Mouse (Mus musculus): ENCODE data around the gene Tph2. TPM values are rescaled to one million over a fixed set of nuclear protein-coding genes. Genes with fewer than 3 reads are reported as not detected.

The Tph2 gene
- total RNA-seq, 2 experiments from 2014 or later: not detected

GRCm38 (mm10) chr10:115144542-115144941 lies 40.3 kb downstream of the Tph2 start:
- no peak for ATAC-seq (replicated peaks; ENCODE audit: low FRiP score, poor library complexity, severe bottlenecking)

DNA sequence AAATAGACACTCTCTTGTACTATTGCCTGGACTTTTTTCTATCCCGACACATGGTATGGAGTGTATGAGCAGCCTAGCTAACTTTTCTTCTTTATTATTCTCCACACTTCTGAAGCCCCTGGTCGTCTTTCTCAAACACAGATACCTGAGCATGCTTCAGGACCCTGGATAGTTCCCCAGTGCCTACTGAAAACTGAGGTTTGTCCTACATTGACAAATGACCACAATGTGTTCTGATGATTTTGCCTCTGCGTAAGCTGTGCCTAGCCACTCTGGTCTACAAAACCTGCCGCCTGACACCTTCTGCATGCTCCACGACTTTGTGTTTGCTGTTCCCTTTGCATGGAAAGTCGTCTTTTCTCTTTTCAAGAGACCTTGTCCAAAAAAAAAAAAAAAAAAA lies 41.2 kb downstream of the Tph2 start:
- ATAC-seq (replicated peaks; ENCODE audit: low FRiP score, poor library complexity, severe bottlenecking): no peak

GRCm38 (mm10) chr10:115137016-115137415 lies 47.8 kb downstream of the Tph2 start:
- no peak for ATAC-seq (replicated peaks; ENCODE audit: low FRiP score, poor library complexity, severe bottlenecking)

DNA sequence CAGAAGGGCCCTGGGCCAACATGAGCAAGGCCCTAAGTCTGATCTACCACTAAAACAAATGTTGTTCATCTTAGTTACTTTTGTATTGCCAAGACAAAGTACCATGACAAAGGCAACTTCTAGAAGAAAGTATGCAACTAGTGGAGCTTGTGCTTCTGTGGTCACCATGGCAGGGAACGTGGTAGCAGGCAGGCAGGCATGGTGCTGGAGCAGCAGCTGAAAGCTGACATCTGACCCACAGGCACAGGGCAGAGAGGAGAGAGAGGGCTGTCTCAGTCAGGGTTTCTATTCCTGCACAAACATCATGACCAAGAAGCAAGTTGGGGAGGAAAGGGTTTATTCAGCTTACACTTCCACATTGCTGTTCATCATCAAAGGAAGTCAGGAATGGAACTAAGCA lies 56.9 kb downstream of the Tph2 start:
- ATAC-seq (replicated peaks; ENCODE audit: low FRiP score, poor library complexity, severe bottlenecking): no peak

- no peak for ATAC-seq (replicated peaks; ENCODE audit: low FRiP score, poor library complexity, severe bottlenecking)
Observed at GRCm38 (mm10) chr10:115125550-115125949, 59.3 kb downstream of the Tph2 start.

DNA sequence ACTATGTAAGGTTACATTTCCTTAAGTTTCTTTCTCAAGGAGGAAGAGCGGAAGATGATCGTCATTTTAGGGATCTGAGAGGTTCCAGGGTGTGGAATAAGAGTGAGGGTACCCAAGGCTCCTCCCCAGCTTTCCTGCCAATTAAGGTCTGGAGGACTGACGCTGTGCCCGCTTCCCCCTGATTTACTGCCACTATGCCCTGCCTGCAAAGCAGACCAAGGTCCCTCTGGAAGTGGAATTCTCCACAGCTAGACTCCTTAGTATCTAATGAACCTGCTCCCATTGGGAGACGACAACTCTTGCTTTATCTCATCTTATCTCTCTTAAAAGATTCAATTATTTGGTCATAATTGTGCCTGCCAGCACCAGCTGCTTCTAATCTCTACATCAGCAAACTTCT lies 59.8 kb downstream of the Tph2 start:
- ATAC-seq (replicated peaks; ENCODE audit: low FRiP score, poor library complexity, severe bottlenecking): no peak

GRCm38 (mm10) chr10:115107666-115108540 lies 76.9 kb downstream of the Tph2 start:
- no peak for ATAC-seq (replicated peaks; ENCODE audit: low FRiP score, poor library complexity, severe bottlenecking)

- no peak for ATAC-seq (replicated peaks; ENCODE audit: low FRiP score, poor library complexity, severe bottlenecking)
Observed at GRCm38 (mm10) chr10:115104175-115104574, 80.6 kb downstream of the Tph2 start.

DNA sequence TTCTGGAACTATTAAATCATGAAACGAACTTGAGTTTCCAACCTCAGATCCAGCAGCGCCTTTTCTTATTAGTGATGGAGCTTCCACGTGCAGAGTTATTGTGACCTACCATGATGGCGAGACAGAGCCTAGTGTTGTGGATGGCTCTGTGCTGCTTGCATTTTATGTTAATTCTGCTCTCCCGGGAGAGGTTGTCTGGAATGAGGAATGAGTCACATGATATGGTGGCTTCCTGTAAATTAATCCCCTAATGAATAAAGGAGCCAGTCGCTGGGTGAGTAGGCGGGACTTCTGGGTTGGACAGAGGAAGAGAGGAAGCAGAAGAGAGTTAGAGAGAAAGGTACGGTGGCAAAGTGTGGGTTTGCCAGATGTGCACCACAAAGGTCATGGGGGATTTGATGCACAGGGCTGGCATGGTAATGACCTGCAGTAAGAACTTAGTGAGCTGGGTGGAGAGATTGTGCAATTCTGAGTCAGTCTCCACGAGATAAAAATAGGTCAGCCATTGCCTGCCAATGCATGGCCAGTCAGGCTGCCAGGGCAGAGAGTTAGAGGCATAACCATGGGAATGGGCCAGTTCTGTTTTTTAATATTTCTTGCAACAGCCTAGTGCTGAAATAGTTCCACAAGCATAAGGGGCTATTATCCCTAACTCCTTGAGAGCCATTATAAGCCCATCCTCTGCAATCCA lies 84.8 kb downstream of the Tph2 start:
- no peak for ATAC-seq (replicated peaks; ENCODE audit: low FRiP score, poor library complexity, severe bottlenecking)

GRCm38 (mm10) chr10:115097163-115097562 lies 87.7 kb downstream of the Tph2 start:
- ATAC-seq (replicated peaks; ENCODE audit: low FRiP score, poor library complexity, severe bottlenecking): no peak

GRCm38 (mm10) chr10:115096191-115096590 lies 88.6 kb downstream of the Tph2 start:
- ATAC-seq (replicated peaks; ENCODE audit: low FRiP score, poor library complexity, severe bottlenecking): no peak

GRCm38 (mm10) chr10:115078232-115078631 lies 106.6 kb downstream of the Tph2 start:
- no peak for ATAC-seq (replicated peaks; ENCODE audit: low FRiP score, poor library complexity, severe bottlenecking)

GRCm38 (mm10) chr10:115069123-115069911 lies 115.5 kb downstream of the Tph2 start:
- no peak for ATAC-seq (replicated peaks; ENCODE audit: low FRiP score, poor library complexity, severe bottlenecking)

- ATAC-seq (replicated peaks; ENCODE audit: low FRiP score, poor library complexity, severe bottlenecking): no peak
Observed at GRCm38 (mm10) chr10:115063936-115064335, 120.9 kb downstream of the Tph2 start.

GRCm38 (mm10) chr10:115061498-115061897 lies 123.3 kb downstream of the Tph2 start:
- no peak for ATAC-seq (replicated peaks; ENCODE audit: low FRiP score, poor library complexity, severe bottlenecking)

DNA sequence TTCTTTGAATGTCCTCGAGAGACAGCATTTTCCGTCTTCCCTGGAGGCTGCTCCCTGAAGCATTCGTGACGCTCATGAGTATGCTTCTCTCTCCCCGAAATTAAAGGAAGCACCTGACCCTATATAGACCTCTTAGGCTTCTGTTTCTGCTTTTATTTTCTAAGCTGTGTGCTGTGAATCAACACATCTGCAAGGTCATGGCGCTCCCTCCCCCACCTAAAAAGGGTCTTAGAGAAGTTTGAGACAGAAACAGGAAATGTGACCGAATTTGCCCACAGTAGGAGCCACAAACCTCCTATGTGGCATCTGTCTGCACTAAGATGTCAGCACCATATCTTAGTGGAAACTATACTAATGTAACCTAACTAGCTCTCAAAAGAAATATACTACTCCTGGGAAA lies 124.1 kb downstream of the Tph2 start:
- no peak for ATAC-seq (replicated peaks; ENCODE audit: low FRiP score, poor library complexity, severe bottlenecking)

DNA sequence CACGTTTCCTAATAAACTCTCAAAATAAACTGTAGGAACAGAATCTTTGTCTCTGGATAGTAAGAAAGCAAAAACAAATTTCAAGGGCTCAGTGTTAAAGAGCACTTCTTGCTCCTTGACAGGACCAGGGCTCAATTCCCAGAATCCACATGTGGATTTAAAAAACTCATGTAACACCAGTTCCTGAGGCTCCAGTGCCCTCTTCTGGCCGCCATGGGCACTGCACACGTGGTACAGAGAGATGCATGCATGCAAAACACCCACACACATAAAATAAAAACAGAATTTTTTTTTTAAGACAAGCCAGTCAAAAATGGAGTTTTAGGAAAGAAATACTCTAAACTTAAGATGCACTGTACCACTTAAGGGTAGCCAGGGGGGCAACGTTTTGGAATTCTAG lies 133.2 kb downstream of the Tph2 start:
- no peak for ATAC-seq (replicated peaks; ENCODE audit: low FRiP score, poor library complexity, severe bottlenecking)

DNA sequence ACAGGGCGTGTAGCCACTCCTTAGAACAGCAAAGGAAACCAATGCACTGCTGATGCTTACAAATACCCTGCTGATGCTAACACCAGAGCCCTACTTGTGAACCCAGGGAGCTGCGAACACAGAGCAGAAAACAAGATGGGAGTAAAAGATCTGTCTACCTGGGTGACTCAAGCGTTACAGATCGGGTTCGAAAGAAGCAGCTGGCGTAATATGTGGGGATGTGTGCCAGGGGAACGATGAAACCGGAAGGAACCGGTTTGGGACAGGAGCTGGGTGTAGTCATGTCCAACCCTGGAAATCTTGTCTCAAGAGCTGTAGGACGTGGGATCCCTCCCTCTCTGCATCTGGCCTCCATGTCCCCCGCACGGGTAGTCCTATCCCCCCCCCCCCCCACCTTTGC lies 134.1 kb downstream of the Tph2 start:
- ATAC-seq (replicated peaks; ENCODE audit: low FRiP score, poor library complexity, severe bottlenecking): no peak

GRCm38 (mm10) chr10:115050178-115050577 lies 134.6 kb downstream of the Tph2 start:
- ATAC-seq (replicated peaks; ENCODE audit: low FRiP score, poor library complexity, severe bottlenecking): no peak

DNA sequence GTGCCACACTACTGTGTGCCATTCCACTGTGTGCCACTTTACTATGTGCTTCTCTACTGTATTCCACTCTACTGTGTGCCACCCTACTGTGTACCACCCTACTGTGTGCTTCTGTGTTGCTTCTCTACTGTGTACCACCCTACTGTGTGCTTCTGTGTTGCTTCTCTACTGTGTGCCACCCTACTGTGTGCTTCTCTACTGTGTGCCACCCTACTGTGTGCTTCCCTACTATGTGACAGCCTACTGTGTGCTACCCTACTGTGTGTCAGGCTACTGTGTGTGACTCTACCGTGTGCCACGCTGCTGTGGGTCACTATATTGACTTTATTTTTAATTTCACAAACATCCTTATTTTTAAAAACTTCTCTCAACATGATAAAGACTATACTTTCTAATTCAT lies 136.3 kb downstream of the Tph2 start:
- no peak for ATAC-seq (replicated peaks; ENCODE audit: low FRiP score, poor library complexity, severe bottlenecking)

Data from erythroblast, adult 5-6 weeks (primary cell).